Mouse (Mus musculus) megakaryocyte, adult 5-6 weeks (primary cell): ENCODE data around the gene Pdss2. TPM values are rescaled to one million over a fixed set of nuclear protein-coding genes. Genes with fewer than 3 reads are reported as not detected.

Experiments used
- total RNA-seq, 2 experiments: library from RNA; stranded (forward) in 1 of 2; stranded (reverse) in 1 of 2; fragments of 153-499, 151-499 nt in 1 of 2; fragments of 221-1000, 200-1000 nt in 1 of 2; gene quantifications; 2 replicates each; pipeline versions ENCODE4 v1.2.3 to v1.2.4; 2015 to 2017

Pdss2 gene
- total RNA-seq, 2 experiments from 2014 or later, result 2.7 to 11.4 TPM

Other genes with a start within 250 kb of the Pdss2 start
- gene Sobp, start 47.0 kb upstream of the Pdss2 start, total RNA-seq (2015), result not detected in 2 replicates
- not detected in 2 replicates for gene Sobp, start 47.0 kb upstream of the Pdss2 start, total RNA-seq (2017)
- not detected in 2 replicates for gene 9030612E09Rik, start 46.8 kb upstream of the Pdss2 start, total RNA-seq (2015)
- not detected in 2 replicates for gene 9030612E09Rik, start 46.8 kb upstream of the Pdss2 start, total RNA-seq (2017)